Mouse (Mus musculus) stomach, embryonic 14.5 days (tissue): ENCODE data around the gene Prkd2. TPM values are rescaled to one million over a fixed set of nuclear protein-coding genes. Genes with fewer than 3 reads are reported as not detected.

Source experiments
- ATAC-seq: fragments of 200-750 bp; cut with Nextera tagmentation; 2 replicates; pipeline ENCODE4 v1.8.0; 2017; ENCODE audit warnings: low read depth, moderate TSS enrichment; ENCODE audit not compliant: insufficient number of reproducible peaks, insufficient read depth, low FRiP score
- H3K27ac ChIP-seq: fragments of 300-500 bp; sonication (generic); 2 replicates; pipeline ENCODE4 v1.5.1; 2014; ENCODE audit warnings: mild to moderate bottlenecking, low read length, moderate library complexity, mixed read lengths
- H3K27me3 ChIP-seq: fragments of 300-500 bp; sonication (generic); 2 replicates; pipeline ENCODE4 v1.6.1; 2014; ENCODE audit warnings: low read length, control low read depth, mixed read lengths; ENCODE audit not compliant: control insufficient read depth, insufficient read depth
- H3K36me3 ChIP-seq: fragments of 300-500 bp; sonication (generic); 2 replicates; pipeline ENCODE4 v1.6.1; 2014; ENCODE audit warnings: mild to moderate bottlenecking, control low read depth, low read length, moderate library complexity, mixed read lengths; ENCODE audit not compliant: control insufficient read depth, insufficient read depth
- H3K4me1 ChIP-seq: fragments of 300-500 bp; sonication (generic); 2 replicates; pipeline ENCODE4 v1.6.1; 2014; ENCODE audit warnings: low read length, control low read depth, mixed read lengths; ENCODE audit not compliant: control insufficient read depth, insufficient read depth
- H3K4me2 ChIP-seq: fragments of 300-500 bp; sonication (generic); replicated peaks from 2 replicates; pipeline ENCODE4 v1.6.1; 2014; ENCODE audit warnings: low read depth, low read length, control low read depth
- H3K4me3 ChIP-seq: fragments of 300-500 bp; sonication (generic); 2 replicates; pipeline ENCODE4 v1.5.1; 2014; ENCODE audit warnings: low read depth, low read length, control low read depth
- H3K9ac ChIP-seq: fragments of 300-500 bp; sonication (generic); replicated peaks from 2 replicates; pipeline ENCODE4 v1.6.1; 2014; ENCODE audit warnings: low read depth, mild to moderate bottlenecking, control low read depth, low read length, moderate library complexity, mixed read lengths
- H3K9me3 ChIP-seq: fragments of 300-500 bp; sonication (generic); 2 replicates; pipeline ENCODE4 v1.6.1; 2016; ENCODE audit warnings: low read depth, low read length, control low read depth; ENCODE audit not compliant: control insufficient read depth
- WGBS: fragments of 180-500 bp; shearing (Covaris S2); extraction: QIAGEN DNeasy Blood & Tissue Kit; methylation state at CpG from one replicate; pipeline ENCODE4 v1.1.7; 2014; 5-methylcytosine and 5-hydroxymethylcytosine counted together
- polyA plus RNA-seq: library from polyadenylated mRNA; unstranded; fragments of >200 nt; fragmentation: Nextera tagmentation; extraction: Ambion mirVana; gene quantifications from 2 replicates; pipeline ENCODE4 v1.2.1, GENCODE M21; 2014

Prkd2 gene
- polyA plus RNA-seq, 1 experiment from 2014 or later, result 14.6 TPM

DNA sequence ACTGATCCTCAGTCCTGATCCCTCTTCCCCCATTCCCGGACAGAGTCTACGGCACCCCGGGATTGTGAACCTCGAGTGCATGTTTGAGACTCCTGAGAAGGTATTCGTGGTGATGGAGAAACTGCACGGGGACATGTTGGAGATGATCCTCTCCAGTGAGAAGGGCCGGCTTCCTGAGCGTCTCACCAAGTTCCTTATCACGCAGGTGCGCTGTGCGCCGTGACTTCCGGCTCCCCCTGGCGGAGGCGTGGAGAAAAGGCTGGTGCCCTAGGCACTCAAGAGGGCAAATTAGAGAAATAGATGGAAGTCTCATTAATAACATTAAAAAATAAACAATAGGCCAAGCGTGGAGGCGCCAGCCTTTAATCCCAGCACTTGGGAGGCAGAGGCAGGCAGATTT lies 15.6 kb downstream of the Prkd2 start:
- Histone ChIP-seq H3K4me2 (no peak overlapping the region), H3K27ac (no peak overlapping the region), H3K9me3 (no peaks in the 10 kb centered on the region), H3K4me1 (no peaks in the 10 kb centered on the region), H3K4me3 (no peak overlapping the region), H3K36me3 (peaks cover 44% of the 10 kb centered on the region), H3K27me3 (no peaks in the 10 kb centered on the region), H3K9ac (no peak overlapping the region)
- 24% methylated on average over 17 of the region's 17 CpGs for WGBS
- no peak for ATAC-seq

DNA sequence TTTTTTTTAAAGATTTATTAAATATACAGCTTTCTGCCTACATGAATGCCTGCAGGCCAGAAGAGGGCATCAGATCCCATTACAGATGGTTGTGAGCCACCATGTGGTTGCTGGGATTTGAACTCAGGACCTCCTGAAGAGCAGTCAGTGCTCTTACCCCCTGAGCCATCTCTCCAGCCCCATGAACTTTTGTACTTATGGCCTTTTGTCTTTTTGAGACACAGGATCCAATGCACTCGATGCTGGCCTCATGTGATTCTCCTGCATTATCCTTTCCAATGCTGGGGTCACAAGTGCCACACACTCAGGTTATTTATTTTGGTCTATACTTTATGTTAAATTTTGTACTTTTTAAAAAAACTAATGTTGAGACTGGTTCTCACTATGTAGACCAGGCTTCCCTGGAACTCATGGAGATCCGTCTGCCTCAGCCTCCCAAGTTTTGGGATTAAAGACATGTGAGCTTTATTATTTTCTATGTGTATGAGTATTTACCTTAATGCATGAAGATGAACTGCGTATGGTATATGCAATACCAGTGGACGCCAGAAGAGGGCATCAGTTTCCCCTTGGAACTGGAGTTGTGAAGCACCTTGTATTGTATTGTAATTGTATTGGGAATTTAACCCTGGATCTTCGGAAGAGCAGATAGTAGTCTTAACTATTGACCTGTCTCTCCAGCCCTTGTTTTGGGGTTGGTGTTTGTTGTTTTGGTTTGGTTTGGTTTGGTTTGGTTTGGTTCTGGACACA lies 17.4 kb downstream of the Prkd2 start:
- 34% methylated on average over 5 of the region's 5 CpGs for WGBS
- Histone ChIP-seq H3K27me3 (no peaks in the 10 kb centered on the region), H3K4me3 (no peak overlapping the region), H3K9me3 (no peaks in the 10 kb centered on the region), H3K4me2 (no peak overlapping the region), H3K36me3 (peaks cover 47% of the 10 kb centered on the region), H3K9ac (no peak overlapping the region), H3K27ac (no peak overlapping the region), H3K4me1 (no peaks in the 10 kb centered on the region)
- ATAC-seq, result no peak

DNA sequence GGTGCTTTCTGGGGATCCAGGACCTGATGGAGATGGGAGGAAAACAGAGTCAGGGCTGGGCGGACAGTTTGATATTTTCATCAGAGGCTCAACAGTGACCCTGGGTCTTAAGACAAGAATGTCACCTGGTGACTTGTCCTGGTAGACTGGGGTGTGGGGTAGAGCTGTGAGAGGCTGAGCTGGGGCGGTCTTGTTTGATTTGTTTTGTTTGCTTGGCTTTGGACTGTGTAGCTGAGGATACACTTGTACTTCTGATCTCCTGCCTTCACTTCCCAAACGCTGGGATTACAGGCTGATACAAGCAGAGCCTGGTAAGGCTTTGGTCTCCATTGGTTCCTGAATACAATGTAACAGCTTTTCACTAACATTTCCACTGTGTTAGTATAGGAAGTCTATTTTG lies 24.8 kb downstream of the Prkd2 start:
- Histone ChIP-seq H3K36me3 (peaks cover 22% of the 10 kb centered on the region), H3K9ac (no peak overlapping the region), H3K4me2 (no peak overlapping the region), H3K4me1 (0 out of 2 replicates have a peak, but pooled peaks cover 4% of the 10 kb centered on the region), H3K9me3 (no peaks in the 10 kb centered on the region), H3K27ac (no peak overlapping the region), H3K27me3 (no peaks in the 10 kb centered on the region), H3K4me3 (no peak overlapping the region)
- ATAC-seq, result no peak
- 76% methylated on average over 3 of the region's 3 CpGs for WGBS

DNA sequence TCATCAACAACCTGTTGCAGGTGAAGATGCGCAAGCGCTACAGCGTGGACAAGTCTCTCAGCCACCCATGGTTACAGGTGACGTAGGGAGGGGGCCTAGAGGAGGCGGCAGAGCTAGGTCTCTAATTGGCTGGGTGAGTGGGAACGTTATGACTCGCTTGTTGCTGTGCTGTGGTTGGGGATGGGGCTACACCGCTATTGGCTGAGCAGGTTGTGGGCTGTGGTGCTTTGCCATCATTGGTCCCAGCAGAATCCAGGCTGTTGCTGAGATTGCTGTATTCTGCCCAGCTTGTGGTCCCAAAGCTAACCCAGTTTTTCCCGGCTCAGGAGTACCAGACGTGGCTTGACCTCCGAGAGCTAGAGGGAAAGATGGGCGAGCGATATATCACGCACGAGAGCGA lies 26.8 kb downstream of the Prkd2 start:
- H3K4me1 ChIP-seq, result 0 out of 2 replicates have a peak, but pooled peaks cover 8% of the 10 kb centered on the region
- no peak overlapping the region for H3K9ac ChIP-seq
- 26% methylated on average over 16 of the region's 16 CpGs for WGBS
- peak; percentile 87 for ATAC-seq
- no peaks in the 10 kb centered on the region for H3K9me3 ChIP-seq
- no peaks in the 10 kb centered on the region for H3K27me3 ChIP-seq
- no peak overlapping the region for H3K4me3 ChIP-seq
- peak overlapping the region; percentile 20; the same call in 1 of the 2 replicates for H3K4me2 ChIP-seq
- H3K27ac ChIP-seq, result no peak overlapping the region
- peaks cover 10% of the 10 kb centered on the region; the same call in 1 of the 2 replicates for H3K36me3 ChIP-seq

DNA sequence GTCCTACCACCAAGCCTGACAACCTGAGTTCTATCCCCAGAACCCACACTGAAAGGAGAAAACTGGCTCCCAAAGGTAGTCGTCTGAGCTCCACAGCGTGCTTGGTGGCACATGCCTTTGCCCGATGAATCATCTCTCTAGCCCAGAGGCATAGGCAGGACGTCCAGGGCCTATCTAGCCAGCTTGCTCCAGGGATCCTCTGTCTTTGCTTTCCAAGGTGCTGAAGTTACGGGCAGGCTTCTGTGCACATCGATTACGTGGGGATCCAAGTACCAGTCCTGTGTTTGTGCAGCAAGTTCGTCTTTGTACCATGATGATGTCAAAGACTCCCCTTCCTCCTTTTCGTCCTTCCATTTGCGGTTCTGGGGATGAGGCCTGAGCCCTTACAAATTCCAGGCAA lies 28.9 kb downstream of the Prkd2 start:
- Histone ChIP-seq H3K4me3 (no peak overlapping the region), H3K27me3 (no peaks in the 10 kb centered on the region), H3K9ac (no peak overlapping the region), H3K4me2 (no peak overlapping the region), H3K4me1 (0 out of 2 replicates have a peak, but pooled peaks cover 10% of the 10 kb centered on the region), H3K27ac (no peak overlapping the region), H3K9me3 (no peaks in the 10 kb centered on the region), H3K36me3 (no peaks in the 10 kb centered on the region; the same call in 1 of the 2 replicates)
- 82% methylated on average over 10 of the region's 10 CpGs for WGBS
- no peak for ATAC-seq

DNA sequence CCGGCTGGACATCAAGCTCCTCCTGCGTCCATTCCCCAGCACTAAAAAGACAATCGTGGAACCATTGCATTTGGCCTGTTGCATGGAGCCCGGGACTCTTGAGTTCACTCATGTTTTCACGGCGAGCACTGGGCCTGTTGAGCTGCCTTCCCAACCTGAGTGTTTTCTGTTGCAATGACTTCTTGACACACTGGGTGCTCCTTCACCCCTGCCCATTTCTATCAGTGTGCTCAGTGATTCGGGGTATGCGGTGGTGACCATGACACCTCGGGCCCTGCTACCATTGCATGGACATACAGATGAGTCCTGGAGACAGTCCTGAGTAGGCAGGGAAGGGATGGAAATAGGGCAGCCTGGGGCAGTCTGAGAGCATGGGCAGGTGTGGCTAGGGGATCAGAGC lies 29.8 kb downstream of the Prkd2 start:
- Histone ChIP-seq H3K27me3 (no peaks in the 10 kb centered on the region), H3K27ac (no peak overlapping the region), H3K4me1 (peaks cover 17% of the 10 kb centered on the region; the same call in 1 of the 2 replicates), H3K4me3 (no peak overlapping the region), H3K36me3 (no peaks in the 10 kb centered on the region; the same call in 1 of the 2 replicates), H3K4me2 (no peak overlapping the region), H3K9me3 (no peaks in the 10 kb centered on the region), H3K9ac (no peak overlapping the region)
- WGBS, result 94% methylated on average over 9 of the region's 9 CpGs
- ATAC-seq, result no peak

DNA sequence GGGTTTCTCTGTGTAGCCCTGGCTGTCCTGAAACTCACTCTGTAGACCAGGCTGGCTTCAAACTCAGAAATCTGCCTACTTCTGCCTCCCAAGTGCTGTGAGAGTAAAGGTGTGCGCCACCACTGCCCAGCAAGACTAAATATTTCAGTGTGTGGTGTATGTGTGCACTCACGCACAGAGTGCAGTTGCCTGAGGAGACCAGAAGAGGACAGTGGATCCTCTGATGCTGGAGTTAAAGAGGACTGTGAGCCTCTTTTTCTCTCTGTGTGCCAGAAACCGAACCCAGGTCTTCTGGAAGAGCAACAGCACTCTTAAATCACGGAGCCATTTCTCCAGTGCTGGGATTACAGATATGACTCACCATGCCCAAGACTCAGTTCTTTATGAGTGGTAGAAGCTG lies 30.7 kb downstream of the Prkd2 start:
- peaks cover 17% of the 10 kb centered on the region; the same call in 1 of the 2 replicates for H3K4me1 ChIP-seq
- no peaks in the 10 kb centered on the region for H3K27me3 ChIP-seq
- no peak for ATAC-seq
- no peak overlapping the region for H3K4me2 ChIP-seq
- H3K9ac ChIP-seq, result no peak overlapping the region
- 95% methylated on average over 4 of the region's 4 CpGs for WGBS
- no peak overlapping the region for H3K27ac ChIP-seq
- no peaks in the 10 kb centered on the region; the same call in 1 of the 2 replicates for H3K36me3 ChIP-seq
- H3K4me3 ChIP-seq, result no peak overlapping the region
- H3K9me3 ChIP-seq, result no peaks in the 10 kb centered on the region

DNA sequence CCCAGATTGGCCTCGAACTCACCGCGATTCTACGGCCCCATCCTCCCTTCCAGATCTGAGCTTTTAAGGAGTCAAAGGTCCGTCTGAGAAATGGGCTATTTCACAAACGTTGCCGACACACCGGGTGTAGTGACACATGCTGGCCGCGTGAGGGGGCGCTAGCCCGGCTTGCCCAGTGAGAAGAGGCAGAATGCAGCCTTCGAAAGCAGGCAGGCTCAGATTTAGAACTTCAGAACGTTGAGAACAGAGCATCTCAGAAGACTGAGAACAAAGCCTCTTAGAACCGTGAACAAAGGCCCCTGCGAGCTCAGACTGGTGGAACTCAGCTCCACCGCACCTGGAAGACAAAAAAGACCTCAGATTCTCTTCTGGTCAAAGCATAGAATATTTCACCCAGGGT lies 31.5 kb downstream of the Prkd2 start:
- no peak for ATAC-seq
- Histone ChIP-seq H3K27ac (peak overlapping the region; percentile 95), H3K4me2 (peak overlapping the region; percentile 39), H3K27me3 (no peaks in the 10 kb centered on the region), H3K36me3 (no peaks in the 10 kb centered on the region; the same call in 1 of the 2 replicates), H3K9ac (no peak overlapping the region), H3K4me3 (peak overlapping the region; percentile 21), H3K9me3 (no peaks in the 10 kb centered on the region), H3K4me1 (peaks cover 17% of the 10 kb centered on the region; the same call in 1 of the 2 replicates)
- 4% methylated on average over 17 of the region's 17 CpGs for WGBS
